Mouse (Mus musculus) cerebellum, adult 8-10 months (tissue): ENCODE measurements around the gene E2f2.

ENCODE experiments used
- DNase-seq: peaks from one replicate; pipeline ENCODE4 v3.0.0; 2022

The E2f2 gene

GRCm38 (mm10) chr4:136145362-136145885 is 26.8 kb upstream of the E2f2 start:
- no peak for DNase-seq

GRCm38 (mm10) chr4:136145991-136146711 is 26.0 kb upstream of the E2f2 start:
- DNase-seq, result no peak

- no peak for DNase-seq
These were observed 25.5 kb upstream of the E2f2 start for GRCm38 (mm10) chr4:136146712-136147154.

- DNase-seq, result peak; percentile 40
These were observed 24.6 kb upstream of the E2f2 start for GRCm38 (mm10) chr4:136147436-136148135.

- no peak for DNase-seq
These were observed 23.7 kb upstream of the E2f2 start for GRCm38 (mm10) chr4:136148342-136149044.

- no peak for DNase-seq
These were observed 23.2 kb upstream of the E2f2 start for GRCm38 (mm10) chr4:136149045-136149379.

- DNase-seq, result no peak
These were observed 22.5 kb upstream of the E2f2 start for GRCm38 (mm10) chr4:136149734-136150133.

- DNase-seq, result no peak
These were observed 21.6 kb upstream of the E2f2 start for GRCm38 (mm10) chr4:136150596-136150995.

GRCm38 (mm10) chr4:136152821-136153220 is 19.4 kb upstream of the E2f2 start:
- DNase-seq, result no peak

GRCm38 (mm10) chr4:136154462-136154861 is 17.7 kb upstream of the E2f2 start:
- no peak for DNase-seq

GRCm38 (mm10) chr4:136158498-136158897 is 13.7 kb upstream of the E2f2 start:
- no peak for DNase-seq

- peak; percentile 81 for DNase-seq
These were observed 12.3 kb upstream of the E2f2 start for GRCm38 (mm10) chr4:136159802-136160397.

- peak; percentile 74 for DNase-seq
These were observed 8.7 kb upstream of the E2f2 start for GRCm38 (mm10) chr4:136163448-136163847.

GRCm38 (mm10) chr4:136164981-136165380 is 7.2 kb upstream of the E2f2 start:
- DNase-seq, result no peak

- DNase-seq, result no peak
These were observed 4.5 kb upstream of the E2f2 start for GRCm38 (mm10) chr4:136167701-136168100.

- DNase-seq, result no peak
These were observed 1.8 kb upstream of the E2f2 start for GRCm38 (mm10) chr4:136170401-136170800.

- DNase-seq, result no peak
These were observed 739 bp upstream of the E2f2 start for GRCm38 (mm10) chr4:136171455-136171854.

GRCm38 (mm10) chr4:136172542-136173209 is 482 bp downstream of the E2f2 start:
- no peak for DNase-seq

GRCm38 (mm10) chr4:136173210-136173715 is 1.1 kb downstream of the E2f2 start:
- no peak for DNase-seq

- no peak for DNase-seq
These were observed 2.3 kb downstream of the E2f2 start for GRCm38 (mm10) chr4:136174216-136175193.

GRCm38 (mm10) chr4:136176022-136176552 is 3.9 kb downstream of the E2f2 start:
- DNase-seq, result no peak
